Mouse (Mus musculus) olfactory bulb, adult 2 months (tissue): ENCODE measurements around the gene Trim50.

Source experiments
- CTCF ChIP-seq: fragments of 200-500 bp; IDR thresholded peaks from 2 replicates; pipeline ENCODE4 v1.5.1; 2012; ENCODE audit warnings: low read depth, mild to moderate bottlenecking, low read length, moderate library complexity; ENCODE audit not compliant: insufficient read depth
- POLR2A ChIP-seq: fragments of 200-500 bp; IDR thresholded peaks from 2 replicates; pipeline ENCODE4 v1.6.1; 2012; ENCODE audit warnings: mild to moderate bottlenecking, low read depth, low read length, moderate library complexity; ENCODE audit not compliant: insufficient read depth

GRCm38 (mm10) chr5:135371195-135371594 lies 18.1 kb downstream of the Trim50 start:
- TF ChIP-seq CTCF (no peak), POLR2A (no peak)
